Mouse (Mus musculus) heart, embryonic 13.5 days (tissue): ENCODE measurements around the gene Pdzd8. TPM values are rescaled to one million over a fixed set of nuclear protein-coding genes. Genes with fewer than 3 reads are reported as not detected.

Experiments
- ATAC-seq: fragments of 200-750 bp; cut with Nextera tagmentation; 2 replicates; pipeline ENCODE4 v1.8.0; 2017; ENCODE audit warnings: moderate TSS enrichment; ENCODE audit not compliant: insufficient number of reproducible peaks, low FRiP score, low TSS enrichment; ENCODE audit errors: extremely low read depth
- H3K27ac ChIP-seq: fragments of 300-500 bp; sonication (generic); replicated peaks from 2 replicates; pipeline ENCODE4 v1.5.1; 2015; ENCODE audit warnings: moderate library complexity, mild to moderate bottlenecking, inconsistent platforms
- H3K27me3 ChIP-seq: fragments of 300-500 bp; sonication (generic); replicated peaks from 2 replicates; pipeline ENCODE4 v1.6.1; 2015; ENCODE audit warnings: mild to moderate bottlenecking, inconsistent platforms
- H3K36me3 ChIP-seq: fragments of 300-500 bp; sonication (generic); 2 replicates; pipeline ENCODE4 v1.6.1; 2015; ENCODE audit warnings: mild to moderate bottlenecking, inconsistent platforms
- H3K4me1 ChIP-seq: fragments of 300-500 bp; sonication (generic); 2 replicates; pipeline ENCODE4 v1.6.1; 2015; ENCODE audit warnings: inconsistent platforms
- H3K4me2 ChIP-seq: fragments of 300-500 bp; sonication (generic); 2 replicates; pipeline ENCODE4 v1.6.1; 2015; ENCODE audit warnings: inconsistent platforms, mild to moderate bottlenecking, moderate library complexity
- H3K4me3 ChIP-seq: fragments of 300-500 bp; sonication (generic); 2 replicates; pipeline ENCODE4 v1.5.1; 2015; ENCODE audit warnings: moderate library complexity, mild to moderate bottlenecking, inconsistent platforms
- H3K9ac ChIP-seq: fragments of 300-500 bp; sonication (generic); 2 replicates; pipeline ENCODE4 v1.6.1; 2015; ENCODE audit warnings: inconsistent platforms, mild to moderate bottlenecking, moderate library complexity
- H3K9me3 ChIP-seq: fragments of 300-500 bp; sonication (generic); 2 replicates; pipeline ENCODE4 v1.6.1; 2016; ENCODE audit warnings: inconsistent platforms
- WGBS: fragments of 180-500 bp; shearing (Covaris S2); methylation state at CpG from one replicate; pipeline ENCODE4 v1.1.7; 2015; ENCODE audit warnings: mixed read lengths; 5-methylcytosine and 5-hydroxymethylcytosine counted together
- polyA plus RNA-seq: library from polyadenylated mRNA; unstranded; fragments of >200 nt; fragmentation: Nextera tagmentation; extraction: Ambion mirVana; gene quantifications from 2 replicates; pipeline ENCODE4 v1.2.1, GENCODE M21; 2015

The Pdzd8 gene
- polyA plus RNA-seq, 1 experiment from 2014 or later = 7.0 TPM

GRCm38 (mm10) chr19:59267417-59267963 is 78.1 kb downstream of the Pdzd8 start:
- H3K9me3 ChIP-seq = no peaks in the 10 kb centered on the region
- no peak overlapping the region for H3K4me3 ChIP-seq
- H3K27ac ChIP-seq = peak overlapping the region; percentile 65
- peak overlapping the region; percentile 17; the same call in 1 of the 2 replicates for H3K9ac ChIP-seq
- no peaks in the 10 kb centered on the region for H3K36me3 ChIP-seq
- H3K27me3 ChIP-seq = peaks cover 21% of the 10 kb centered on the region
- ATAC-seq = no peak
- H3K4me1 ChIP-seq = peaks cover 12% of the 10 kb centered on the region
- WGBS = 10% methylated on average over 5 of the region's 5 CpGs
- peak overlapping the region; percentile 19; the same call in 1 of the 2 replicates for H3K4me2 ChIP-seq

GRCm38 (mm10) chr19:59265907-59266306 is 79.7 kb downstream of the Pdzd8 start:
- Histone ChIP-seq H3K4me1 (peaks cover 24% of the 10 kb centered on the region), H3K36me3 (no peaks in the 10 kb centered on the region), H3K27me3 (peaks cover 36% of the 10 kb centered on the region), H3K4me3 (no peak overlapping the region), H3K9me3 (no peaks in the 10 kb centered on the region), H3K27ac (no peak overlapping the region), H3K9ac (no peak overlapping the region), H3K4me2 (no peak overlapping the region)
- WGBS = 74% methylated on average over 6 of the region's 6 CpGs
- ATAC-seq = no peak

GRCm38 (mm10) chr19:59264838-59265532 is 80.6 kb downstream of the Pdzd8 start:
- H3K27me3 ChIP-seq = peaks cover 44% of the 10 kb centered on the region
- WGBS = 77% methylated on average over 9 of the region's 9 CpGs
- no peak overlapping the region for H3K4me3 ChIP-seq
- no peaks in the 10 kb centered on the region for H3K9me3 ChIP-seq
- no peak overlapping the region for H3K4me2 ChIP-seq
- no peaks in the 10 kb centered on the region for H3K36me3 ChIP-seq
- no peak overlapping the region for H3K27ac ChIP-seq
- no peak for ATAC-seq
- H3K9ac ChIP-seq = no peak overlapping the region
- H3K4me1 ChIP-seq = peaks cover 32% of the 10 kb centered on the region

GRCm38 (mm10) chr19:59263171-59263570 is 82.4 kb downstream of the Pdzd8 start:
- WGBS = 86% methylated on average over 9 of the region's 9 CpGs
- peaks cover 31% of the 10 kb centered on the region for H3K4me1 ChIP-seq
- H3K27ac ChIP-seq = no peak overlapping the region
- no peaks in the 10 kb centered on the region for H3K9me3 ChIP-seq
- no peak overlapping the region for H3K9ac ChIP-seq
- ATAC-seq = no peak
- no peak overlapping the region for H3K4me2 ChIP-seq
- no peak overlapping the region for H3K4me3 ChIP-seq
- H3K27me3 ChIP-seq = peaks cover 54% of the 10 kb centered on the region
- H3K36me3 ChIP-seq = no peaks in the 10 kb centered on the region

GRCm38 (mm10) chr19:59261604-59262003 is 84.0 kb downstream of the Pdzd8 start:
- no peaks in the 10 kb centered on the region for H3K36me3 ChIP-seq
- peak overlapping the region; percentile 76 for H3K4me2 ChIP-seq
- H3K9me3 ChIP-seq = peaks cover 5% of the 10 kb centered on the region; the same call in 1 of the 2 replicates
- peaks cover 19% of the 10 kb centered on the region for H3K4me1 ChIP-seq
- 29% methylated on average over 7 of the region's 7 CpGs for WGBS
- ATAC-seq = no peak
- H3K27me3 ChIP-seq = peaks cover 56% of the 10 kb centered on the region
- no peak overlapping the region for H3K27ac ChIP-seq
- H3K4me3 ChIP-seq = peak overlapping the region; percentile 53
- peak overlapping the region; percentile 68; the same call in 1 of the 2 replicates for H3K9ac ChIP-seq

- H3K27ac ChIP-seq = no peak within 1 kb of the TSS
- peak; percentile 70 for ATAC-seq
- WGBS = under 1% methylated on average over 55 of the region's 55 CpGs
- H3K4me2 ChIP-seq = peak within 1 kb of the TSS; percentile 76
- peaks cover 5% of the 10 kb centered on the region; the same call in 1 of the 2 replicates for H3K9me3 ChIP-seq
- peaks cover 19% of the 10 kb centered on the region for H3K4me1 ChIP-seq
- H3K27me3 ChIP-seq = peaks cover 56% of the 10 kb centered on the region
- peak within 1 kb of the TSS; percentile 53 for H3K4me3 ChIP-seq
- H3K9ac ChIP-seq = peak within 1 kb of the TSS; percentile 68
- no peaks in the 10 kb centered on the region for H3K36me3 ChIP-seq
These were observed 84.7 kb downstream of the Pdzd8 start, which contains the start of gene Slc18a2 for GRCm38 (mm10) chr19:59260718-59261442. Slc18a2 (plus strand) TSS chr19:59260896.

- Histone ChIP-seq H3K27ac (no peak overlapping the region), H3K9me3 (peaks cover 5% of the 10 kb centered on the region; the same call in 1 of the 2 replicates), H3K27me3 (peaks cover 54% of the 10 kb centered on the region), H3K4me3 (no peak overlapping the region), H3K36me3 (no peaks in the 10 kb centered on the region), H3K9ac (no peak overlapping the region), H3K4me2 (no peak overlapping the region), H3K4me1 (peaks cover 19% of the 10 kb centered on the region)
- 30% methylated on average over 5 of the region's 5 CpGs for WGBS
- ATAC-seq = no peak
These were observed 85.9 kb downstream of the Pdzd8 start for GRCm38 (mm10) chr19:59259633-59260032.

DNA sequence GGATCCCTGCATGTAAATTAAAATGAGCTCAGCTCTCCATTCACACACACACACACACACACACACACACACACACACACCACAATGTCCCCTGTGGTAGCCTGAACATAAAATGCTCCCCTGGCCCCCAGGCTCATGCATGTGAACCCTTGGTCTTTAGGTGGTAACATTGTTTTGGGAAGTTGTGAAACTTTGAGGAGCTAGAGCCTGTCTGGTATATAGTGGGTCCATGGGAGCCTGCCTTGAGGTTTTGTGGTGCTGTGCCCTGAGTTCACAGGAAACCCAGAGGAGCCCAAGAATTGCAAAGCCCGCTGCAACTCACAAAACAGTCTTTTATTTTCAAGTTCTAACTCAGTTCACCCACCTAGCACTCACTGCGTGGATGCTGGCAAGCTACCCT is 92.9 kb downstream of the Pdzd8 start:
- Histone ChIP-seq H3K4me2 (no peak overlapping the region), H3K9me3 (peaks cover 5% of the 10 kb centered on the region; the same call in 1 of the 2 replicates), H3K4me3 (no peak overlapping the region), H3K4me1 (no peaks in the 10 kb centered on the region), H3K9ac (no peak overlapping the region), H3K27ac (no peak overlapping the region), H3K36me3 (no peaks in the 10 kb centered on the region), H3K27me3 (peaks cover 6% of the 10 kb centered on the region; the same call in 1 of the 2 replicates)
- 66% methylated on average over 2 of the region's 2 CpGs for WGBS
- ATAC-seq = no peak

- H3K27me3 ChIP-seq = peaks cover 3% of the 10 kb centered on the region; the same call in 1 of the 2 replicates
- 55% methylated on average over 11 of the region's 11 CpGs for WGBS
- H3K36me3 ChIP-seq = no peaks in the 10 kb centered on the region
- no peaks in the 10 kb centered on the region for H3K4me1 ChIP-seq
- no peak overlapping the region for H3K27ac ChIP-seq
- no peaks in the 10 kb centered on the region for H3K9me3 ChIP-seq
- ATAC-seq = no peak
- no peak overlapping the region for H3K9ac ChIP-seq
- no peak overlapping the region for H3K4me3 ChIP-seq
- H3K4me2 ChIP-seq = no peak overlapping the region
These were observed 96.9 kb downstream of the Pdzd8 start for GRCm38 (mm10) chr19:59248553-59249286.

- H3K4me3 ChIP-seq = no peak overlapping the region
- no peak overlapping the region for H3K4me2 ChIP-seq
These were observed 97.4 kb downstream of the Pdzd8 start for GRCm38 (mm10) chr19:59248144-59248543.

More at GRCm38 (mm10) chr19:59248144-59248543, 97.4 kb downstream of the Pdzd8 start:
- WGBS = 78% methylated on average over 4 of the region's 4 CpGs
- no peaks in the 10 kb centered on the region for H3K36me3 ChIP-seq
- peaks cover 3% of the 10 kb centered on the region; the same call in 1 of the 2 replicates for H3K27me3 ChIP-seq
- H3K9me3 ChIP-seq = no peaks in the 10 kb centered on the region
- H3K4me1 ChIP-seq = no peaks in the 10 kb centered on the region
- no peak overlapping the region for H3K9ac ChIP-seq
- no peak for ATAC-seq
- no peak overlapping the region for H3K27ac ChIP-seq
